Mouse (Mus musculus): ENCODE results near the gene Klkb1.

GRCm38 (mm10) chr8:45236164-45236912, 58.3 kb downstream of the Klkb1 start:
- no peak for TF ChIP-seq EP300 (IDR thresholded peaks at IDR 0.05; ENCODE audit: insufficient read depth, low read depth, low read length)
- no peak for TF ChIP-seq POLR2A (IDR thresholded peaks at IDR 0.05; ENCODE audit: insufficient read depth, low read length)

Data from ES-Bruce4 (cell line).